Mouse (Mus musculus) MEL (cell line): ENCODE results near the gene Brinp3. TPM values are rescaled to one million over a fixed set of nuclear protein-coding genes. Genes with fewer than 3 reads are reported as not detected.
"Not testable (repeated sequence)": the region's sequence is repeated elsewhere in the genome, so short reads cannot be mapped to it uniquely, and the experiment has no call there.

Experiments
- DNase-seq: peaks from one replicate; pipeline ENCODE4 v3.0.0; 2011; ENCODE audit warnings: low read depth, low spot score
- H3K27ac ChIP-seq: 2 replicates; pipeline ENCODE4 v1.5.1; 2012; ENCODE audit warnings: low read depth, mild to moderate bottlenecking, control low read depth, low read length, moderate library complexity; ENCODE audit not compliant: control insufficient read depth
- H3K27me3 ChIP-seq, 2 experiments: fragments of 150-350 bp in 1 of 2; sonication (generic) in 1 of 2; 2 replicates each; pipeline ENCODE4 v1.6.1; 2012; ENCODE audit warnings: low read length in 2 of 2, mild to moderate bottlenecking in 2 of 2, improper control_type of control experiment in 1 of 2, moderate library complexity in 1 of 2; ENCODE audit not compliant: insufficient read depth in 2 of 2, control insufficient read depth in 1 of 2
- H3K36me3 ChIP-seq, 2 experiments: 2 replicates each; pipeline ENCODE4 v1.6.1; 2012 to 2014; ENCODE audit warnings: low read length in 2 of 2, improper control_type of control experiment in 1 of 2, inconsistent platforms in 1 of 2, mild to moderate bottlenecking in 1 of 2; ENCODE audit not compliant: insufficient read depth in 2 of 2, control insufficient read depth in 1 of 2
- H3K4me1 ChIP-seq, 2 experiments: fragments of 150-350 bp in 1 of 2; sonication (generic) in 1 of 2; 2 replicates each; pipeline ENCODE4 v1.6.1; 2012; ENCODE audit warnings: low read length in 2 of 2, improper control_type of control experiment in 1 of 2, mild to moderate bottlenecking in 1 of 2; ENCODE audit not compliant: insufficient read depth in 2 of 2, control insufficient read depth in 1 of 2
- H3K4me3 ChIP-seq, 2 experiments: fragments of 150-350 bp in 1 of 2; sonication (generic) in 1 of 2; 2 replicates each; pipeline ENCODE4 v1.5.1; 2012; ENCODE audit warnings: low read depth in 2 of 2, low read length in 2 of 2, mild to moderate bottlenecking in 2 of 2, moderate library complexity in 2 of 2, control low read depth in 1 of 2, improper control_type of control experiment in 1 of 2; ENCODE audit not compliant: control insufficient read depth in 1 of 2, insufficient read depth in 1 of 2
- H3K79me2 ChIP-seq: 2 replicates; pipeline ENCODE4 v1.6.1; 2012; ENCODE audit warnings: mild to moderate bottlenecking, low read length, moderate library complexity; ENCODE audit not compliant: control insufficient read depth, poor library complexity, insufficient read depth
- H3K9ac ChIP-seq: 2 replicates; pipeline ENCODE4 v1.6.1; 2012; ENCODE audit warnings: low read depth, mild to moderate bottlenecking, control low read depth, low read length, moderate library complexity; ENCODE audit not compliant: control insufficient read depth, poor library complexity, severe bottlenecking
- H3K9me3 ChIP-seq: fragments of 150-350 bp; sonication (generic); replicated peaks from 2 replicates; pipeline ENCODE4 v1.6.1; 2012; ENCODE audit warnings: mild to moderate bottlenecking, low read length, improper control_type of control experiment, moderate library complexity; ENCODE audit not compliant: insufficient read depth
- BHLHE40 ChIP-seq: IDR thresholded peaks from 2 replicates; pipeline ENCODE4 v1.6.1; 2012; ENCODE audit warnings: low read depth, mild to moderate bottlenecking, inconsistent platforms, low read length, improper control_type of control experiment, borderline replicate concordance
- E2F4 ChIP-seq: IDR thresholded peaks from 2 replicates; pipeline ENCODE4 v1.6.1; 2011; ENCODE audit warnings: low read depth, low read length, improper control_type of control experiment, borderline replicate concordance
- EP300 ChIP-seq, 2 experiments: IDR thresholded peaks; 2 replicates each; pipeline ENCODE4 v1.6.1; 2011; ENCODE audit warnings: improper control_type of control experiment in 2 of 2, low read length in 2 of 2, low read depth in 1 of 2, mild to moderate bottlenecking in 1 of 2
- ETS1 ChIP-seq: IDR thresholded peaks from 2 replicates; pipeline ENCODE4 v1.6.1; 2012; ENCODE audit warnings: low read depth, mild to moderate bottlenecking, inconsistent platforms, low read length, improper control_type of control experiment, moderate library complexity
- GATA1 ChIP-seq: IDR thresholded peaks from 2 replicates; pipeline ENCODE4 v1.6.1; 2011; ENCODE audit warnings: low read depth, low read length, improper control_type of control experiment
- MAX ChIP-seq: IDR thresholded peaks from 2 replicates; pipeline ENCODE4 v1.6.1; 2011; ENCODE audit warnings: low read length, improper control_type of control experiment
- MAZ ChIP-seq: IDR thresholded peaks from 2 replicates; pipeline ENCODE4 v1.6.1; 2012; ENCODE audit warnings: low read depth, mild to moderate bottlenecking, inconsistent platforms, low read length, improper control_type of control experiment
- MYB ChIP-seq: IDR thresholded peaks from 2 replicates; pipeline ENCODE4 v1.6.1; 2011; ENCODE audit warnings: mild to moderate bottlenecking, low read depth, low read length, improper control_type of control experiment
- MYC ChIP-seq: IDR thresholded peaks from 2 replicates; pipeline ENCODE4 v1.6.1; 2011; ENCODE audit warnings: low read depth, mild to moderate bottlenecking, low read length, improper control_type of control experiment, moderate library complexity
- RCOR1 ChIP-seq: IDR thresholded peaks from 2 replicates; pipeline ENCODE4 v1.6.1; 2012; ENCODE audit warnings: low read depth, mild to moderate bottlenecking, inconsistent platforms, low read length, improper control_type of control experiment
- SIN3A ChIP-seq: IDR thresholded peaks from 2 replicates; pipeline ENCODE4 v1.6.1; 2012; ENCODE audit warnings: low read length, improper control_type of control experiment, inconsistent platforms
- SMC3 ChIP-seq: IDR thresholded peaks from 2 replicates; pipeline ENCODE4 v1.6.1; 2011; ENCODE audit warnings: low read depth, low read length, improper control_type of control experiment
- TCF12 ChIP-seq: IDR thresholded peaks from 2 replicates; pipeline ENCODE4 v1.6.1; 2014; ENCODE audit warnings: low read depth, mild to moderate bottlenecking, inconsistent platforms, low read length, improper control_type of control experiment, moderate library complexity
- USF1 ChIP-seq: IDR thresholded peaks from 2 replicates; pipeline ENCODE4 v1.6.1; 2014; ENCODE audit warnings: low read depth, mild to moderate bottlenecking, inconsistent platforms, low read length, improper control_type of control experiment, moderate library complexity
- polyA plus RNA-seq, 2 experiments: library from polyadenylated mRNA; stranded (reverse) in 1 of 2; unstranded in 1 of 2; fragments of >175 nt in 1 of 2; fragments of >200 nt in 1 of 2; gene quantifications; 2 replicates each; pipeline versions ENCODE4 v1.2.1 to v1.2.4; 2012; ENCODE audit warnings: low replicate concordance in 2 of 2, low read depth in 1 of 2; ENCODE audit not compliant: insufficient read length in 2 of 2, insufficient read depth in 1 of 2, missing spikeins in 1 of 2
- total RNA-seq: library from RNA; depleted of rRNA; stranded (reverse); fragments of 300-350 nt; gene quantifications from 2 replicates; pipeline ENCODE4 v1.2.3, GENCODE M21; 2012

Brinp3 gene
- total and polyA plus RNA-seq, 3 experiments: not detected

DNA sequence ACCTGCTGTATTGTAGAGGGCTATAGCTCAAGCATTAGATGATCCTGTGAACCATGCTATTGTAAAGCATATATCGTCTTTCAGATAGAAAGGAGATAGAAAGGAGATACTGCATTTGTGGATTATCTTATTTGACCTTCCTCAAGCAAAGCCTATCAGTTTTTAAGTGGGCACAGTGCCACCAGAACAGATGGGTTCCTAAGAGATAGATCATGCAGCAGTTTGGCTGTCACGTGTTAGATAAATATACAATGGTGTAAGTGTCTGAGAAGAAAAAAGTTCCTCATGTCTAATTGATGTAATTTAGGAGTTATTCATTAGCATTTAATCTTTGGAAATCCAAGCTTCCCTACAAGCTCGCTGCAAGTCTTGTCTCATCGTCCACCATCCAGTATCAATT is 206.2 kb downstream of the Brinp3 start:
- Histone ChIP-seq H3K4me3 (no peak overlapping the region), H3K9ac (no peak overlapping the region), H3K36me3 (no peaks in the 10 kb centered on the region; a peak in 1 of 4 replicates), H3K9me3 (no peaks in the 10 kb centered on the region), H3K27me3 (no peaks in the 10 kb centered on the region), H3K27ac (no peak overlapping the region), H3K4me1 (no peaks in the 10 kb centered on the region), H3K79me2 (no peaks in the 10 kb centered on the region)
- TF ChIP-seq EP300 (IDR thresholded peaks at IDR 0.05; ENCODE audit: low read depth in 1 of 2, low read length in 2 of 2) (peak; percentile 54 to 72; a peak in 3 of 4 replicates), USF1 (peak; percentile 76), SMC3 (no peak), TCF12 (peak; percentile 62), MAX (peak; percentile 45), MYC (no peak), GATA1 (peak; percentile 45; the same call in 1 of the 2 replicates), RCOR1 (0 out of 2 replicates have a peak, but pooled peaks have one; percentile 29), E2F4 (no peak), MAZ (no peak), ETS1 (peak; percentile 87), SIN3A (no peak), BHLHE40 (peak; percentile 73)
- peak; percentile 41 for DNase-seq

DNA sequence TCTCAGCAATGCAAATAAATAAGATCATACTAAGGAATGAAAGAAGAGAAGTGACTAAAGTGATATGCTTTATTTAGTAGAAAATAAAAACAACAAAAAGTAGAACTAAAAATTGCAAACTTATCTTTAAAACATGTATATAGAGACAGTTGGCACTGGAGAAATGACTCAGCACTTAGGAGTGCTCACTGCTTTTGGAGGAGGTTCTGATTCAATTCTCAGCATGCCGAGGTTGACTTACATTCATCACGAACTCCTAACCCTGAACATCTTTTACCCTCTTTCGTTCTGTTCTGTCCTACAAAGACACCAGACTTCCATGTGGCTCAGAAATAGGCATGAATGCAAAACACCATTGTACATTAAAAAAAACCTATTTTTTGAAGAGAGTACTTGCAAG is 225.0 kb downstream of the Brinp3 start:
- no peaks in the 10 kb centered on the region for H3K9me3 ChIP-seq
- no peak overlapping the region for H3K9ac ChIP-seq
- H3K27me3 ChIP-seq: no peaks in the 10 kb centered on the region
- no peak overlapping the region for H3K4me3 ChIP-seq
- no peaks in the 10 kb centered on the region for H3K79me2 ChIP-seq
- H3K4me1 ChIP-seq: no peaks in the 10 kb centered on the region
- DNase-seq: peak; percentile 46
- H3K36me3 ChIP-seq: no peaks in the 10 kb centered on the region
- H3K27ac ChIP-seq: no peak overlapping the region
- TF ChIP-seq EP300 (IDR thresholded peaks at IDR 0.05; ENCODE audit: low read depth in 1 of 2, low read length in 2 of 2) (0 out of 4 replicates have a peak, but pooled peaks of 1 of the 2 experiments have one; percentile 13), MYB (no peak)
- TF ChIP-seq, all 39 proteins: peak for 1

- not testable (repeated sequence) for H3K9ac ChIP-seq, H3K79me2 ChIP-seq, H3K4me1 ChIP-seq, H3K4me3 ChIP-seq, H3K27me3 ChIP-seq, H3K9me3 ChIP-seq, H3K27ac ChIP-seq, DNase-seq, H3K36me3 ChIP-seq
Measured at GRCm38 (mm10) chr1:146724784-146725513, 230.4 kb downstream of the Brinp3 start.
